Mouse (Mus musculus) thymus, postnatal 10 days (tissue): Measurements from ENCODE around the gene Stk32c.

ENCODE experiments used
- DNase-seq, 2 experiments: peaks; one replicate each; pipeline ENCODE4 v3.0.0; 2021; ENCODE audit warnings: low spot score in 2 of 2

The Stk32c gene

GRCm38 (mm10) chr7:139093781-139094180, 119.3 kb downstream of the Stk32c start:
- no peak for DNase-seq

- DNase-seq, result no peak
These were observed 120.0 kb downstream of the Stk32c start for GRCm38 (mm10) chr7:139093124-139093523.

GRCm38 (mm10) chr7:139092676-139093075, 120.4 kb downstream of the Stk32c start:
- no peak for DNase-seq

GRCm38 (mm10) chr7:139091681-139092080, 121.4 kb downstream of the Stk32c start:
- no peak for DNase-seq

- no peak for DNase-seq
These were observed 122.9 kb downstream of the Stk32c start for GRCm38 (mm10) chr7:139089892-139090874.

GRCm38 (mm10) chr7:139087801-139088200, 125.3 kb downstream of the Stk32c start:
- DNase-seq, result no peak

GRCm38 (mm10) chr7:139086195-139087158, 126.6 kb downstream of the Stk32c start:
- DNase-seq, result no peak

GRCm38 (mm10) chr7:139085629-139086194, 127.4 kb downstream of the Stk32c start, which contains the start of gene Dpysl4:
TSS of gene Dpysl4 (plus strand) at chr7:139086001.
- no peak for DNase-seq

GRCm38 (mm10) chr7:139084316-139084715, 128.8 kb downstream of the Stk32c start:
- no peak for DNase-seq

GRCm38 (mm10) chr7:139082281-139082680, 130.8 kb downstream of the Stk32c start:
- no peak for DNase-seq

GRCm38 (mm10) chr7:139081158-139081557, 131.9 kb downstream of the Stk32c start:
- no peak for DNase-seq

- DNase-seq, result no peak
These were observed 132.4 kb downstream of the Stk32c start for GRCm38 (mm10) chr7:139080714-139081113.

- DNase-seq, result no peak
These were observed 134.0 kb downstream of the Stk32c start for GRCm38 (mm10) chr7:139079141-139079540.

- no peak for DNase-seq
These were observed 134.9 kb downstream of the Stk32c start for GRCm38 (mm10) chr7:139078181-139078580.

- no peak for DNase-seq
These were observed 135.8 kb downstream of the Stk32c start for GRCm38 (mm10) chr7:139077283-139077682.

- DNase-seq, result no peak
These were observed 137.9 kb downstream of the Stk32c start for GRCm38 (mm10) chr7:139075054-139075794.

- DNase-seq, result no peak
These were observed 138.9 kb downstream of the Stk32c start for GRCm38 (mm10) chr7:139074189-139074588.

GRCm38 (mm10) chr7:139068182-139068623, 144.9 kb downstream of the Stk32c start:
- DNase-seq, result peak in 1 of 2 experiments; percentile 39

- DNase-seq, result no peak
These were observed 149.7 kb downstream of the Stk32c start for GRCm38 (mm10) chr7:139063406-139063805.
